Mouse (Mus musculus): ENCODE measurements at regions not wholly inside any gene's neighbourhood (a gene's known extent, or its start where the extent isn't known, plus 50 kb on each side); places are given as distances from the start of the nearest gene placed in this dataset.

DNA sequence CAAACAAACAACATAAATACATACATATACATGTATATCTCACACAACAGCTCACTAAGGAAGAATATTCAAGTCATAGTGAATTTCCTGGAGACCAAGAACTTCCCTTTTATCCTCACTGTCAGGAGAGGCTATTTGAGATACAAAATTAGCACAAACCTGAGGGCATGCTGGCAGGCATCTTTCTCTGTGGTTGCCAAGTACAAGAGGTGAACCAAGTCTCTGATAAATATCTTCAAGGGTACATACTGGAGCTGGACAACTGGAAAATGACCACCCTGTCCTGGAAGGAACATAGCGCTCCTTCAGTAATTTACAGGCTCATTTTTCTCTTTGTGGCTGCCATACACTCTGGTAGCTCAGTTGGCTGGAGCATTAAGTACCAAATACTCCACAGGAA lies 56.8 kb upstream of the Ssr3 start:
- no peaks in the 10 kb centered on the region for H3K27me3 ChIP-seq (replicated peaks)
- H3K27ac ChIP-seq = no peak overlapping the region
- H3K36me3 ChIP-seq = no peaks in the 10 kb centered on the region
- no peaks in the 10 kb centered on the region for H3K4me1 ChIP-seq
- no peak for ATAC-seq (ENCODE audit: low FRiP score, low read depth)
- no peak overlapping the region for H3K9ac ChIP-seq
- H3K4me3 ChIP-seq = no peak overlapping the region
- H3K9me3 ChIP-seq = no peaks in the 10 kb centered on the region
- 86% methylated on average over 1 of the region's 1 CpGs for WGBS
- no peak overlapping the region for H3K4me2 ChIP-seq (replicated peaks)

DNA sequence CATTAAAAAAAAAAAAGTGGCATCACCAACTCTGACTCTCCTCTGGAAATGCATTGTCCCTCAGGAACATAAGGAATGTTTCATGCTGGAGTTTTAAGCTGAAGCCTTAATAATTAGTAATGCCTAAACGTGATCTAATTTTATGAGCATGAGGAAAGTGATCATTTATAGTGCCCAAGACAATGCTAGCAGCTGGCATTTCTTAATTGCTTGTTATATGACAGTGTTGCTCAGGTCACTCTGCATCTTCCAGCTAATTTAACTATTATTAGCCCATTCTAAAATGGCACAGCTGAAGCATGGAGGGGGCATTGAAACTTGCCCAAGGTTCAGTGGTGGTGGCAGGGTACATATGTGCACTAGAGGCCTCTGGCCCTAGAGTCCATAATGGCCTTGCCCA lies 51.3 kb upstream of the Ssr3 start:
- H3K36me3 ChIP-seq = no peaks in the 10 kb centered on the region
- H3K9me3 ChIP-seq = no peaks in the 10 kb centered on the region
- no peak overlapping the region for H3K9ac ChIP-seq
- H3K4me2 ChIP-seq (replicated peaks) = no peak overlapping the region
- 0 out of 2 replicates have a peak, but pooled peaks have one; percentile 25 for ATAC-seq (ENCODE audit: low FRiP score, low read depth)
- H3K4me1 ChIP-seq = peaks cover 10% of the 10 kb centered on the region
- H3K27ac ChIP-seq = no peak overlapping the region
- no peak overlapping the region for H3K4me3 ChIP-seq
- no peaks in the 10 kb centered on the region for H3K27me3 ChIP-seq (replicated peaks)
- 52% methylated on average over 1 of the region's 1 CpGs for WGBS

- WGBS = 81% methylated on average over 8 of the region's 8 CpGs
These were observed 50.5 kb upstream of the Ssr3 start for GRCm38 (mm10) chr3:65442946-65443345.

GRCm38 (mm10) chr3:65442269-65442668 lies 49.8 kb upstream of the Ssr3 start:
- Histone ChIP-seq H3K4me3 (no peak overlapping the region), H3K9ac (no peak overlapping the region), H3K4me1 (peaks cover 10% of the 10 kb centered on the region), H3K27me3 (replicated peaks) (no peaks in the 10 kb centered on the region), H3K9me3 (no peaks in the 10 kb centered on the region), H3K27ac (no peak overlapping the region), H3K36me3 (no peaks in the 10 kb centered on the region), H3K4me2 (replicated peaks) (no peak overlapping the region)
- 74% methylated on average over 4 of the region's 4 CpGs for WGBS
- ATAC-seq (ENCODE audit: low FRiP score, low read depth) = no peak

More at GRCm38 (mm10) chr3:65442946-65443345, 50.5 kb upstream of the Ssr3 start:
- ATAC-seq (ENCODE audit: low FRiP score, low read depth) = no peak
- Histone ChIP-seq H3K4me1 (peaks cover 10% of the 10 kb centered on the region), H3K36me3 (no peaks in the 10 kb centered on the region), H3K27ac (no peak overlapping the region), H3K4me3 (no peak overlapping the region), H3K27me3 (replicated peaks) (no peaks in the 10 kb centered on the region), H3K9me3 (no peaks in the 10 kb centered on the region), H3K9ac (no peak overlapping the region), H3K4me2 (replicated peaks) (no peak overlapping the region)

All from neural tube, embryonic 12.5 days (tissue).